Mouse (Mus musculus) right cerebral cortex, postnatal 10 days (tissue): ENCODE data around the gene Il3.
"Not testable (repeated sequence)": the region's sequence is repeated elsewhere in the genome, so short reads cannot be mapped to it uniquely, and the experiment has no call there.

ENCODE experiments used
- DNase-seq, 2 experiments: peaks; one replicate each; pipeline ENCODE4 v3.0.0; 2021; ENCODE audit warnings: low spot score in 2 of 2

Gene Il3

GRCm38 (mm10) chr11:54267177-54267576 is at the start of gene Il3:
TSS of gene Il3 (minus strand) at chr11:54267277.
- DNase-seq: no peak

- DNase-seq: no peak
Observed at GRCm38 (mm10) chr11:54315336-54315735, 48.3 kb upstream of the Il3 start.

DNA sequence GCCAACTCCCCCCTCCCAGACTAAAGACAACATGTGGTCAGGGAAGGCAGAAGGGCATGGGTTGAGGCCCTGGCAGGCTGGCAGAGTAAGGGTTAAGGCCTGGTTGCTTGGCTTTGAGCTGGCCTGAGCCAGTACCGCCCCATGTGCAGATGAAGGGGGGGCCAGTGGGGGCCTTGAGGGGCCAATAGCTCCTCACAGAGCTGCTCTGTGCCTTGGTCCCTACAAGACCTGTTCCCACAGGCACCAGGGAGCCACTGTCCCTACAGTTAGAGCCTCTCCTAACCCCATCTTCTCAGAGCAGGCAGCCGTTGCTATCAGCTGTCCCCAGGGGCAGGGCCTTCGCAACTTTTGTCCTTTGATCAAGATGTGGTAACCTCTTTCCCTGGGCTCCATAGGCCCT is 47.7 kb upstream of the Il3 start:
- DNase-seq: peak; percentile 73 to 75

DNA sequence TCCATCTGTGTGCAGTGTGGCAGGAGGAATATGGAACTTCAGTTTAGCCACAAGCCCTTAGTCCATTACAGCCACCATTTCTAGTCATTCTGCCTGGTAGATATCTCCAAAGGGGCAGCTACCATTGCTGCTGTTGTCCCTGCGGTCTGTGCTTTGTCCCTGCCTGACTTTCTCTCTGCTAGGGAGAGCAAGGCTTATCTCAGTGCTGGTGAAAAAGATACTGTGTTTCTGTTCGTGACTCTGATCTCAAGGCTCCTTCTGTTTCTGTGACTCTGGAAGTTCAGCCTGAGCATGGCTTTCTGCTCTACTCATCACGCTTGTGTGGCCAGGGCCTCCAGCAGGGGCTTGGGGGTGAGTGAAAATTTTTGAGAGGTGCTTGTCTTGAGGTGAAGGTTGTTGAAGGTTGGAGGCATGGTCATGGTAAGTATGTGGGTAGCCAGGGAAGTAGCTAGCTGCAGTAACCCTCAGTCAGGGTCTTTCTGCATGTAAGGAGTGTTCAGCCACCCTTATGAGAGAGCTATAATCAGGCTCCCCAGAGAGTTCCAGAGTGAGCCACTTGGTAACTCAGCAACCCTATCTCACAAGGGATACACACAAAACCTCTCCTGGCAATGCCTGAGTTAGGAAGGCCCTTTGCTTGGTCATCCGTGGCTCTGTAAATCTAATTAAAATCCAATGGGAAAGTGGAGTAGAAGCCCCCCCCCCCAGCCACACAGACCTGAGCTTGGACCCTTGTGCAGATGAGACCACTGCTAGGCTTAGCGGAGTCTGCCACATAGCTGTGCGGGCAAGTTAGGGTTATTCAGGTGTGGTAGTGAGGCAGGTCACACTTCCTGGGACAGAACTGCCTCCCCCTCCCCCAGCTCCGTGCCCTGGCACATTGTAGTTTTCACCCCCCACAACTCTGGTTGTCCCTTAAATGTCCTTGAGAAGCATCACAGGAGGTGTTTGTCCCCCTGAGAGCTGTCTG is 46.6 kb upstream of the Il3 start:
- DNase-seq: no peak

- DNase-seq: no peak
Observed at GRCm38 (mm10) chr11:54312603-54313002, 45.5 kb upstream of the Il3 start.

DNA sequence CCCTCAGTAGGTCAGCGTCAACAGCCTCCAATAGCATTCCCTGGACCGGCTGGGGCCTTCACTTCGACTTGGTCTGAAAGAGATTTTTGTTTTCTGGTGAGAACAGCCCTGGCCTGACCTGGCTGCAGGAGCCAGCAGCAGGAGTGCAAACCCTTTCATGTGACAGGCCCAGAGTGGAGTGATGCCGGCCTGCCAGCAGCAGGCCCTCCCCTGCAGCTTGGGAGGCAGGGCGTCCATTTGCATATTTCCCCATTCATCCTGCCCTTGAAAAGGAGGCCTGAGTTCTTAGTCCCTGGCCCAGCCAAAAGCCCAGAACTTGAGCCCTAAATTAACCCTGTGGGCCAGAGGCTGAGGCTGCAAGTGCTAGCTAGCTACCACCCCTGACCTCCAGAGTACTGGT is 44.9 kb upstream of the Il3 start:
- peak; percentile 74 to 85 for DNase-seq

- no peak for DNase-seq
Observed at GRCm38 (mm10) chr11:54310588-54310987, 43.5 kb upstream of the Il3 start.

- DNase-seq: peak; percentile 64 to 69
Observed at GRCm38 (mm10) chr11:54307139-54307816, 40.2 kb upstream of the Il3 start.

- peak in 1 of 2 experiments; percentile 26 for DNase-seq
Observed at GRCm38 (mm10) chr11:54305331-54305730, 38.3 kb upstream of the Il3 start.

- peak; percentile 61 to 65 for DNase-seq
Observed at GRCm38 (mm10) chr11:54304471-54304873, 37.4 kb upstream of the Il3 start.

GRCm38 (mm10) chr11:54303728-54304470 is 36.8 kb upstream of the Il3 start, which contains the start of gene Acsl6:
TSS of gene Acsl6 (plus strand) at chr11:54303798.
- peak; percentile 70 to 71 for DNase-seq

DNA sequence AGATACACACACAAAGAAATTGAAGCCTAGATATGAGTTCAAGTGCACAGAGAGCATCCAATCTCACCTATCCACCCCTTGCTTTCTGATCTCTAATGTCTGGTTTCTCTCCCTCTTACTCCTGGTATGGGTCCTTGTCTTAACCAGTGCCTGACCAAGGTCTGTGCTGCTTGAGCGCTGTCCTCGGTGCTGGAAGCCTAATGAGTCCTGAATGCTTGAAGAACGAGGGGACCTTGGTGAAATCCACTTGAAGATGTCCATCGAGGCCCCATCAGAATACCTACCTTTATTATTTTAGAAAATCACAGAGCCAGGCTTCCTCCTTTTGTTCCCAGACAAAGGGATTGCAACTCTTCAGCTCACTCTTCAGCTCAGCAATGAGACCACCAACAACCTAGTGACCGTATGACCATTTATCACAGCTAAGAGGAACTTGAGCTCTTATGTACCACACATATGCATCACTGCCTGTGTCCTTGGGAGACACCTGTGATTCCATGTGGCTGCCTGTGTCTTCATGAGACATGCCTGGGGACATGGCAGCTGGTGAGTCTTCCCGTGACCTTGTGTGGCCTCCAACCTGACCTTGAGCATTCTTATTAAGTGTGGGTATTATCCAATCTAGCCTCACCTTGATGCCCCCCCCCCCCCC is 36.1 kb upstream of the Il3 start:
- peak in 1 of 2 experiments; percentile 23 for DNase-seq

DNA sequence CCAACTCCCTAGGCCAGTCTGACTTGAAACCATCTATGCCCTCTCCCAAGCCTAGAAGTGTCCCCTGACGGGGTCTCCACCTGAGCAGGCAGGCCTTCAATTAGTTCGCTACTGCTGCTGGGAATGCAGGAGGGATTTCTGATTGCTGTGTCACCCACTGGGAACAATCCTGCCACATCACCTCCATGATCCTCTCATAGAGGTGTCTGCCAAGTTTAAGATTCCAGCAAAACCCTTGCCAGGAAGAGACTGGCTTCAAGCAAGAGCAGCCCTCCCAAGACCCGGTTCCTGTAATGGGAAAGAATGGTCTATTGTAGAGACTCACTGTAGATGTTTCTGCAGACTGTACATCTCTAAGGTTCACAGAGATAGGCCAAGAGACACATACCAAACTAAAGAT is 35.5 kb upstream of the Il3 start:
- DNase-seq: peak in 1 of 2 experiments; percentile 22

DNA sequence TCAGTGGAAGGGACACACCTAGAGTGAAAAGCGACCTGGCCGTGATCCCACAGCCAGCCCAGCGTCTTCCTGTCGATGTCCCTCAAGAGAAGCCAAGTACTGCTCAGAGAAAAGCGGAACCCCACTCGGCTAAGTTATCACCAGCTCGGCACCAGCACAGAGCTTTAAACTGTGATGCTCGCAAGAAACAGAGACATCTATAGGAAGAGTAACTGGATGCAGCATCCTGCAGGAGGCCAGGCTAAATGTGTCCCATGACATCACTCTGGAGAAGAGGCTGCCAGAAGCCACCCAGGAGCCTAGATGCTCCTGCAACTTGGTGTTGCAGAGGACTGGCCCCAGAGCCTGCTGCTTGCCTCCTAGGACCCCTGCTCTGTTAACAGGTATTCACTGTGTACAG is 34.9 kb upstream of the Il3 start:
- DNase-seq: peak; percentile 51 to 66

GRCm38 (mm10) chr11:54298777-54299176 is 31.7 kb upstream of the Il3 start:
- peak in 1 of 2 experiments; percentile 15 for DNase-seq

DNA sequence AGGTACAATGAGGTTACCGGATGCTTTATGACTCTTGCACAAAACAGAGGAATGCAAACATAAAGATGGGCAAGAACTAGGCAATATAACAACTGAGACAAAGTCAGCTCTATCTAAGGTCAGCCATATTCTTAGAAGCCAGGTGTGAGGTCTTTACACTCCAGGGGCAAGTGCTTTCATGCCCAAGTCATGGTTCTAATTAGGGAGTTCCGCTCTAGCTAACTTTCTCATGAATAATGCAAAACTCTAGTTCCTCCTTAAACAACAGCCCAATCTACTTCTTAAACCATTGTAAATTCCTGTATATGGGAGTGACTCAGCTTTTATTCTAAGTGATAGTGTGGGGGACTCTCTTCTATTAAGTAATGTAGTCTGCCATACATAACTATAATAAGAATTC is 30.4 kb upstream of the Il3 start:
- DNase-seq: not testable (repeated sequence)

DNA sequence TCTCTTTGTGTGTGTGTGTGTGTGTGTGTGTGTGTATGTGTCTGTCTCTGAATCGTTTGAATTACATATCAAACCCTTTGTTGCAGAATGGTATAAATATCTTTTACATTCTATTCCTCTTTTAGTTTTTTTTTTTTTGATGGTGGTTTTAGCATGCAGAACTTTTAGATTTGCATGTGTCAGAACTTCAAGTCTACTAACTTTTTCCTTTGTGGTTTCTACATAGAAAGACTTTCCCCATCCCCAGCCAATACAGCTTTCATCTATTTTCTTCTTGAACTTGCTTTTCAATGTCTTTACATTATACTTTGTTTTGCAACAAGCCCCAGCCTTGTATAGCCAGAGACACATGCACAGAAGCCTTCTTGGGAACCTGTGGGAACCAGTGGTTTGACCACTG is 29.7 kb upstream of the Il3 start:
- DNase-seq: no peak

- no peak for DNase-seq
Observed at GRCm38 (mm10) chr11:54295971-54296370, 28.9 kb upstream of the Il3 start.

GRCm38 (mm10) chr11:54293980-54294807 is 27.1 kb upstream of the Il3 start:
- DNase-seq: peak in 1 of 2 experiments; percentile 14

DNA sequence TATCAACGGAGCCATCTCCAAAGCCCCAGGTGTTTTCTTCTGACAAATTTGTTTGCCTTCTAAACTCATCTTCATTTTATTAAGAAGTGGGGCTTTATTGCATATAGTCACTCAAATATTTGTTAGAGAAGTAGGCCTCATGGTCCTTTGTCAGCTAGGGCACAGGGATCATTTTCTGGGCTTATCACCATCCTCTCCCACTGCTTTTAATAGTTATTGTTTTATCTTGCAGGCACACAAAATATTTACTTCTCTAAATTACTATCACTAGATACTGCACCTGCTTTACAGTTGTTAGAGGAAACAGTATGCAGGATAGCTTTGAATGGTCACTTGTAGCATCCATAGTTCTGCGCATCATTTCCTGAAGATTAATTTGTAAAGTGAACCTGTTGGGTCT is 25.1 kb upstream of the Il3 start:
- no peak for DNase-seq
